Mouse (Mus musculus): ENCODE data around the gene Opcml.

- TF ChIP-seq CTCF (IDR thresholded peaks at IDR 0.05; ENCODE audit: borderline replicate concordance, insufficient read depth, low read depth, low read length), result no peak
- no peak for TF ChIP-seq POLR2A (IDR thresholded peaks at IDR 0.05; ENCODE audit: borderline replicate concordance, insufficient read depth, low read length)
Measured at GRCm38 (mm10) chr9:28157092-28157491, 366.5 kb downstream of the Opcml start.

Data from cerebellum, adult 2 months (tissue).